Mouse (Mus musculus) testis, adult 2 months (tissue): ENCODE results near the gene Fam71f2. TPM values are rescaled to one million over a fixed set of nuclear protein-coding genes. Genes with fewer than 3 reads are reported as not detected.
A peak's percentile ranks its signal among the peaks of the same experiment; 100 is the strongest.

Source experiments
- H3K27ac ChIP-seq: fragments of 200-500 bp; 2 replicates; pipeline ENCODE4 v1.5.1; 2012; ENCODE audit warnings: low read depth, low read length; ENCODE audit not compliant: control insufficient read depth, insufficient read depth
- H3K27me3 ChIP-seq: fragments of 200-500 bp; 2 replicates; pipeline ENCODE4 v1.6.1; 2012; ENCODE audit warnings: mild to moderate bottlenecking, low read length, moderate library complexity; ENCODE audit not compliant: control insufficient read depth, insufficient read depth
- H3K36me3 ChIP-seq: fragments of 200-500 bp; 2 replicates; pipeline ENCODE4 v1.6.1; 2012; ENCODE audit warnings: mild to moderate bottlenecking, low read length; ENCODE audit not compliant: control insufficient read depth, insufficient read depth
- H3K4me1 ChIP-seq: fragments of 200-500 bp; 2 replicates; pipeline ENCODE4 v1.6.1; 2012; ENCODE audit warnings: low read length; ENCODE audit not compliant: control insufficient read depth, insufficient read depth
- H3K4me3 ChIP-seq: fragments of 200-500 bp; 2 replicates; pipeline ENCODE4 v1.5.1; 2012; ENCODE audit warnings: low read depth, mild to moderate bottlenecking, low read length, moderate library complexity, mixed read lengths; ENCODE audit not compliant: control insufficient read depth
- CTCF ChIP-seq: fragments of 200-500 bp; IDR thresholded peaks from 2 replicates; pipeline ENCODE4 v1.5.1; 2012; ENCODE audit warnings: low read depth, mild to moderate bottlenecking, inconsistent platforms, low read length, moderate library complexity; ENCODE audit not compliant: control insufficient read depth, insufficient read depth, insufficient replicate concordance
- POLR2A ChIP-seq: fragments of 200-500 bp; IDR thresholded peaks from 2 replicates; pipeline ENCODE4 v1.6.1; 2012; ENCODE audit warnings: low read depth, mild to moderate bottlenecking, inconsistent platforms, low read length, moderate library complexity; ENCODE audit not compliant: control insufficient read depth
- polyA plus RNA-seq: library from polyadenylated mRNA; depleted of rRNA; stranded (reverse); fragments of >200 nt; gene quantifications from 2 replicates; pipeline ENCODE4 v1.2.3, GENCODE M21; 2012

The Fam71f2 gene
- polyA plus RNA-seq, 1 experiment, result 1,390 TPM

GRCm38 (mm10) chr6:29278513-29279267, 703 bp upstream of the Fam71f2 start:
- Histone ChIP-seq H3K27me3 (no peaks in the 10 kb centered on the region), H3K4me1 (no peaks in the 10 kb centered on the region), H3K27ac (0 out of 2 replicates have a peak overlapping the region, but pooled peaks have one; percentile 23), H3K4me3 (peak overlapping the region; percentile 39; the same call in 1 of the 2 replicates), H3K36me3 (no peaks in the 10 kb centered on the region; the same call in 1 of the 2 replicates)
- TF ChIP-seq CTCF (peak; percentile 16; the same call in 1 of the 2 replicates), POLR2A (no peak)

- no peak for TF ChIP-seq POLR2A
- TF ChIP-seq CTCF, result no peak
- Histone ChIP-seq H3K36me3 (no peaks in the 10 kb centered on the region; the same call in 1 of the 2 replicates), H3K4me1 (no peaks in the 10 kb centered on the region), H3K27me3 (no peaks in the 10 kb centered on the region), H3K27ac (no peak overlapping the region), H3K4me3 (peak overlapping the region; percentile 79)
Measured at GRCm38 (mm10) chr6:29280671-29281070, 1.3 kb downstream of the Fam71f2 start.

- Histone ChIP-seq H3K36me3 (no peaks in the 10 kb centered on the region; the same call in 1 of the 2 replicates), H3K4me3 (no peak overlapping the region), H3K27me3 (no peaks in the 10 kb centered on the region), H3K27ac (no peak overlapping the region), H3K4me1 (no peaks in the 10 kb centered on the region)
- TF ChIP-seq CTCF (no peak), POLR2A (no peak)
Measured at GRCm38 (mm10) chr6:29286870-29287269, 7.5 kb downstream of the Fam71f2 start.

- H3K36me3 ChIP-seq, result no peaks in the 10 kb centered on the region; the same call in 1 of the 2 replicates
- no peaks in the 10 kb centered on the region for H3K27me3 ChIP-seq
- no peak overlapping the region for H3K27ac ChIP-seq
- H3K4me1 ChIP-seq, result no peaks in the 10 kb centered on the region
- no peak overlapping the region for H3K4me3 ChIP-seq
- TF ChIP-seq POLR2A, result no peak
- no peak for TF ChIP-seq CTCF
Measured at GRCm38 (mm10) chr6:29287481-29287880, 8.1 kb downstream of the Fam71f2 start.

- TF ChIP-seq POLR2A (no peak), CTCF (no peak)
- Histone ChIP-seq H3K4me1 (no peaks in the 10 kb centered on the region), H3K27me3 (no peaks in the 10 kb centered on the region), H3K4me3 (no peak overlapping the region), H3K36me3 (no peaks in the 10 kb centered on the region; the same call in 1 of the 2 replicates), H3K27ac (no peak overlapping the region)
Measured at GRCm38 (mm10) chr6:29287944-29288343, 8.6 kb downstream of the Fam71f2 start.

- Histone ChIP-seq H3K4me1 (no peaks in the 10 kb centered on the region), H3K27ac (no peak overlapping the region), H3K36me3 (no peaks in the 10 kb centered on the region), H3K27me3 (no peaks in the 10 kb centered on the region), H3K4me3 (no peak overlapping the region)
- TF ChIP-seq POLR2A (no peak), CTCF (no peak)
Measured at GRCm38 (mm10) chr6:29288651-29289050, 9.3 kb downstream of the Fam71f2 start.

GRCm38 (mm10) chr6:29299112-29299511, 19.7 kb downstream of the Fam71f2 start:
- TF ChIP-seq CTCF (no peak), POLR2A (no peak)
- H3K36me3 ChIP-seq, result no peaks in the 10 kb centered on the region
- no peaks in the 10 kb centered on the region for H3K27me3 ChIP-seq
- 0 out of 2 replicates have a peak, but pooled peaks cover 2% of the 10 kb centered on the region for H3K4me1 ChIP-seq
- no peak overlapping the region for H3K27ac ChIP-seq
- no peak overlapping the region for H3K4me3 ChIP-seq

- H3K36me3 ChIP-seq, result no peaks in the 10 kb centered on the region
- H3K27ac ChIP-seq, result no peak overlapping the region
- H3K27me3 ChIP-seq, result no peaks in the 10 kb centered on the region
- H3K4me3 ChIP-seq, result no peak overlapping the region
- no peak for TF ChIP-seq CTCF
- TF ChIP-seq POLR2A, result no peak
- no peaks in the 10 kb centered on the region for H3K4me1 ChIP-seq
Measured at GRCm38 (mm10) chr6:29303251-29303650, 23.9 kb downstream of the Fam71f2 start.
